Mouse (Mus musculus): ENCODE measurements around the gene Six1. TPM values are rescaled to one million over a fixed set of nuclear protein-coding genes. Genes with fewer than 3 reads are reported as not detected.
"Not testable (repeated sequence)": the region's sequence is repeated elsewhere in the genome, so short reads cannot be mapped to it uniquely, and the experiment has no call there.

Six1 gene
- polyA plus RNA-seq, 1 experiment from 2014 or later = 0.41 TPM

GRCm38 (mm10) chr12:73020422-73020821 lies 33.3 kb downstream of the Six1 start:
- WGBS = 42% methylated on average over 3 of the region's 3 CpGs
- Histone ChIP-seq H3K9ac (ENCODE audit: low read depth, low read length) (no peak overlapping the region), H3K4me2 (ENCODE audit: low read length) (no peak overlapping the region), H3K27ac (ENCODE audit: low read length) (no peak overlapping the region), H3K36me3 (ENCODE audit: control insufficient read depth, insufficient read depth, low read length) (no peaks in the 10 kb centered on the region), H3K4me3 (ENCODE audit: low read depth, low read length) (no peak overlapping the region), H3K9me3 (replicated peaks; ENCODE audit: control insufficient read depth, low read length, poor library complexity, severe bottlenecking) (no peaks in the 10 kb centered on the region), H3K4me1 (ENCODE audit: control insufficient read depth, insufficient read depth, low read length) (no peaks in the 10 kb centered on the region), H3K27me3 (ENCODE audit: control insufficient read depth, insufficient read depth, low read depth, low read length) (no peaks in the 10 kb centered on the region; the same call in 1 of the 2 replicates)
- no peak for ATAC-seq

- no peaks in the 10 kb centered on the region for H3K9me3 ChIP-seq (replicated peaks; ENCODE audit: control insufficient read depth, low read length, poor library complexity, severe bottlenecking)
- no peak overlapping the region for H3K27ac ChIP-seq (ENCODE audit: low read length)
- H3K9ac ChIP-seq (ENCODE audit: low read depth, low read length) = no peak overlapping the region
- no peaks in the 10 kb centered on the region for H3K4me1 ChIP-seq (ENCODE audit: control insufficient read depth, insufficient read depth, low read length)
- no peaks in the 10 kb centered on the region; the same call in 1 of the 2 replicates for H3K27me3 ChIP-seq (ENCODE audit: control insufficient read depth, insufficient read depth, low read depth, low read length)
- no peak for ATAC-seq
- no peaks in the 10 kb centered on the region for H3K36me3 ChIP-seq (ENCODE audit: control insufficient read depth, insufficient read depth, low read length)
- 85% methylated on average over 4 of the region's 4 CpGs for WGBS
- H3K4me2 ChIP-seq (ENCODE audit: low read length) = no peak overlapping the region
- no peak overlapping the region for H3K4me3 ChIP-seq (ENCODE audit: low read depth, low read length)
Measured at GRCm38 (mm10) chr12:73018838-73019237, 34.8 kb downstream of the Six1 start.

- no peak overlapping the region for H3K4me2 ChIP-seq (ENCODE audit: low read length)
- H3K36me3 ChIP-seq (ENCODE audit: control insufficient read depth, insufficient read depth, low read length) = no peaks in the 10 kb centered on the region
- H3K4me1 ChIP-seq (ENCODE audit: control insufficient read depth, insufficient read depth, low read length) = no peaks in the 10 kb centered on the region
- H3K9me3 ChIP-seq (replicated peaks; ENCODE audit: control insufficient read depth, low read length, poor library complexity, severe bottlenecking) = no peaks in the 10 kb centered on the region
- H3K27me3 ChIP-seq (ENCODE audit: control insufficient read depth, insufficient read depth, low read depth, low read length) = no peaks in the 10 kb centered on the region
- no peak for ATAC-seq
- 91% methylated on average over 4 of the region's 4 CpGs for WGBS
- H3K27ac ChIP-seq (ENCODE audit: low read length) = no peak overlapping the region
- no peak overlapping the region for H3K9ac ChIP-seq (ENCODE audit: low read depth, low read length)
- H3K4me3 ChIP-seq (ENCODE audit: low read depth, low read length) = no peak overlapping the region
Measured at GRCm38 (mm10) chr12:73016171-73016570, 37.5 kb downstream of the Six1 start.

GRCm38 (mm10) chr12:73014311-73014710 lies 39.4 kb downstream of the Six1 start:
- ATAC-seq = no peak
- no peaks in the 10 kb centered on the region for H3K4me1 ChIP-seq (ENCODE audit: control insufficient read depth, insufficient read depth, low read length)
- no peaks in the 10 kb centered on the region for H3K9me3 ChIP-seq (replicated peaks; ENCODE audit: control insufficient read depth, low read length, poor library complexity, severe bottlenecking)
- no peaks in the 10 kb centered on the region for H3K36me3 ChIP-seq (ENCODE audit: control insufficient read depth, insufficient read depth, low read length)
- H3K4me3 ChIP-seq (ENCODE audit: low read depth, low read length) = no peak overlapping the region
- WGBS = 90% methylated on average over 4 of the region's 4 CpGs
- no peak overlapping the region for H3K4me2 ChIP-seq (ENCODE audit: low read length)
- H3K27ac ChIP-seq (ENCODE audit: low read length) = no peak overlapping the region
- no peak overlapping the region for H3K9ac ChIP-seq (ENCODE audit: low read depth, low read length)
- H3K27me3 ChIP-seq (ENCODE audit: control insufficient read depth, insufficient read depth, low read depth, low read length) = no peaks in the 10 kb centered on the region

GRCm38 (mm10) chr12:73012824-73013223 lies 40.9 kb downstream of the Six1 start:
- ATAC-seq = no peak
- WGBS = 72% methylated on average over 5 of the region's 5 CpGs

GRCm38 (mm10) chr12:73012136-73012785 lies 41.4 kb downstream of the Six1 start:
- Histone ChIP-seq H3K27me3 (ENCODE audit: control insufficient read depth, insufficient read depth, low read depth, low read length) (no peaks in the 10 kb centered on the region), H3K9me3 (replicated peaks; ENCODE audit: control insufficient read depth, low read length, poor library complexity, severe bottlenecking) (no peaks in the 10 kb centered on the region), H3K27ac (ENCODE audit: low read length) (no peak overlapping the region), H3K36me3 (ENCODE audit: control insufficient read depth, insufficient read depth, low read length) (no peaks in the 10 kb centered on the region), H3K4me3 (ENCODE audit: low read depth, low read length) (no peak overlapping the region), H3K4me1 (ENCODE audit: control insufficient read depth, insufficient read depth, low read length) (no peaks in the 10 kb centered on the region), H3K9ac (ENCODE audit: low read depth, low read length) (no peak overlapping the region), H3K4me2 (ENCODE audit: low read length) (no peak overlapping the region)
- 57% methylated on average over 10 of the region's 10 CpGs for WGBS
- ATAC-seq = no peak

More at GRCm38 (mm10) chr12:73012824-73013223, 40.9 kb downstream of the Six1 start:
- Histone ChIP-seq H3K27ac (ENCODE audit: low read length) (no peak overlapping the region), H3K4me2 (ENCODE audit: low read length) (no peak overlapping the region), H3K4me1 (ENCODE audit: control insufficient read depth, insufficient read depth, low read length) (no peaks in the 10 kb centered on the region), H3K9ac (ENCODE audit: low read depth, low read length) (no peak overlapping the region), H3K4me3 (ENCODE audit: low read depth, low read length) (no peak overlapping the region), H3K27me3 (ENCODE audit: control insufficient read depth, insufficient read depth, low read depth, low read length) (no peaks in the 10 kb centered on the region), H3K9me3 (replicated peaks; ENCODE audit: control insufficient read depth, low read length, poor library complexity, severe bottlenecking) (no peaks in the 10 kb centered on the region), H3K36me3 (ENCODE audit: control insufficient read depth, insufficient read depth, low read length) (no peaks in the 10 kb centered on the region)

- not testable (repeated sequence) for H3K4me3 ChIP-seq (ENCODE audit: low read depth, low read length); H3K27me3 ChIP-seq (ENCODE audit: control insufficient read depth, insufficient read depth, low read depth, low read length); ATAC-seq; H3K27ac ChIP-seq (ENCODE audit: low read length); H3K4me2 ChIP-seq (ENCODE audit: low read length); H3K9me3 ChIP-seq (replicated peaks; ENCODE audit: control insufficient read depth, low read length, poor library complexity, severe bottlenecking); H3K4me1 ChIP-seq (ENCODE audit: control insufficient read depth, insufficient read depth, low read length); H3K36me3 ChIP-seq (ENCODE audit: control insufficient read depth, insufficient read depth, low read length); H3K9ac ChIP-seq (ENCODE audit: low read depth, low read length)
- WGBS = 63% methylated on average over 9 of the region's 9 CpGs
Measured at GRCm38 (mm10) chr12:73002903-73003302, 50.8 kb downstream of the Six1 start.

GRCm38 (mm10) chr12:73002281-73002680 lies 51.4 kb downstream of the Six1 start:
- WGBS = 50% methylated on average over 17 of the region's 17 CpGs
- H3K36me3 ChIP-seq (ENCODE audit: control insufficient read depth, insufficient read depth, low read length); H3K4me1 ChIP-seq (ENCODE audit: control insufficient read depth, insufficient read depth, low read length); H3K4me3 ChIP-seq (ENCODE audit: low read depth, low read length); H3K27ac ChIP-seq (ENCODE audit: low read length); H3K4me2 ChIP-seq (ENCODE audit: low read length); H3K27me3 ChIP-seq (ENCODE audit: control insufficient read depth, insufficient read depth, low read depth, low read length); H3K9me3 ChIP-seq (replicated peaks; ENCODE audit: control insufficient read depth, low read length, poor library complexity, severe bottlenecking); ATAC-seq; H3K9ac ChIP-seq (ENCODE audit: low read depth, low read length): not testable (repeated sequence)

- Histone ChIP-seq H3K9me3 (replicated peaks; ENCODE audit: control insufficient read depth, low read length, poor library complexity, severe bottlenecking) (no peaks in the 10 kb centered on the region), H3K36me3 (ENCODE audit: control insufficient read depth, insufficient read depth, low read length) (no peaks in the 10 kb centered on the region), H3K4me1 (ENCODE audit: control insufficient read depth, insufficient read depth, low read length) (no peaks in the 10 kb centered on the region), H3K4me3 (ENCODE audit: low read depth, low read length) (no peak overlapping the region), H3K27me3 (ENCODE audit: control insufficient read depth, insufficient read depth, low read depth, low read length) (no peaks in the 10 kb centered on the region), H3K4me2 (ENCODE audit: low read length) (no peak overlapping the region), H3K9ac (ENCODE audit: low read depth, low read length) (no peak overlapping the region), H3K27ac (ENCODE audit: low read length) (no peak overlapping the region)
- no peak for ATAC-seq
- 85% methylated on average over 4 of the region's 4 CpGs for WGBS
Measured at GRCm38 (mm10) chr12:72998105-72999001, 55.3 kb downstream of the Six1 start.

Measured in midbrain, embryonic 16.5 days (tissue).